Mouse (Mus musculus) MEL (cell line): ENCODE data around the gene Rfx2. TPM values are rescaled to one million over a fixed set of nuclear protein-coding genes. Genes with fewer than 3 reads are reported as not detected.
A peak's percentile ranks its signal among the peaks of the same experiment; 100 is the strongest.

Source experiments
- DNase-seq: peaks from one replicate; pipeline ENCODE4 v3.0.0; 2011; ENCODE audit warnings: low read depth, low spot score
- H3K27ac ChIP-seq: 2 replicates; pipeline ENCODE4 v1.5.1; 2012; ENCODE audit warnings: low read depth, mild to moderate bottlenecking, control low read depth, low read length, moderate library complexity; ENCODE audit not compliant: control insufficient read depth
- H3K27me3 ChIP-seq, 2 experiments: fragments of 150-350 bp in 1 of 2; sonication (generic) in 1 of 2; 2 replicates each; pipeline ENCODE4 v1.6.1; 2012; ENCODE audit warnings: low read length in 2 of 2, mild to moderate bottlenecking in 2 of 2, improper control_type of control experiment in 1 of 2, moderate library complexity in 1 of 2; ENCODE audit not compliant: insufficient read depth in 2 of 2, control insufficient read depth in 1 of 2
- H3K36me3 ChIP-seq, 2 experiments: 2 replicates each; pipeline ENCODE4 v1.6.1; 2012 to 2014; ENCODE audit warnings: low read length in 2 of 2, improper control_type of control experiment in 1 of 2, inconsistent platforms in 1 of 2, mild to moderate bottlenecking in 1 of 2; ENCODE audit not compliant: insufficient read depth in 2 of 2, control insufficient read depth in 1 of 2
- H3K4me1 ChIP-seq, 2 experiments: fragments of 150-350 bp in 1 of 2; sonication (generic) in 1 of 2; 2 replicates each; pipeline ENCODE4 v1.6.1; 2012; ENCODE audit warnings: low read length in 2 of 2, improper control_type of control experiment in 1 of 2, mild to moderate bottlenecking in 1 of 2; ENCODE audit not compliant: insufficient read depth in 2 of 2, control insufficient read depth in 1 of 2
- H3K4me3 ChIP-seq, 2 experiments: fragments of 150-350 bp in 1 of 2; sonication (generic) in 1 of 2; 2 replicates each; pipeline ENCODE4 v1.5.1; 2012; ENCODE audit warnings: low read depth in 2 of 2, low read length in 2 of 2, mild to moderate bottlenecking in 2 of 2, moderate library complexity in 2 of 2, control low read depth in 1 of 2, improper control_type of control experiment in 1 of 2; ENCODE audit not compliant: control insufficient read depth in 1 of 2, insufficient read depth in 1 of 2
- H3K79me2 ChIP-seq: 2 replicates; pipeline ENCODE4 v1.6.1; 2012; ENCODE audit warnings: mild to moderate bottlenecking, low read length, moderate library complexity; ENCODE audit not compliant: control insufficient read depth, poor library complexity, insufficient read depth
- H3K9ac ChIP-seq: 2 replicates; pipeline ENCODE4 v1.6.1; 2012; ENCODE audit warnings: low read depth, mild to moderate bottlenecking, control low read depth, low read length, moderate library complexity; ENCODE audit not compliant: control insufficient read depth, poor library complexity, severe bottlenecking
- H3K9me3 ChIP-seq: fragments of 150-350 bp; sonication (generic); replicated peaks from 2 replicates; pipeline ENCODE4 v1.6.1; 2012; ENCODE audit warnings: mild to moderate bottlenecking, low read length, improper control_type of control experiment, moderate library complexity; ENCODE audit not compliant: insufficient read depth
- CHD2 ChIP-seq: IDR thresholded peaks from 2 replicates; pipeline ENCODE4 v1.6.1; 2011; ENCODE audit warnings: low read length, improper control_type of control experiment
- EP300 ChIP-seq, 2 experiments: IDR thresholded peaks; 2 replicates each; pipeline ENCODE4 v1.6.1; 2011; ENCODE audit warnings: improper control_type of control experiment in 2 of 2, low read length in 2 of 2, low read depth in 1 of 2, mild to moderate bottlenecking in 1 of 2
- ETS1 ChIP-seq: IDR thresholded peaks from 2 replicates; pipeline ENCODE4 v1.6.1; 2012; ENCODE audit warnings: low read depth, mild to moderate bottlenecking, inconsistent platforms, low read length, improper control_type of control experiment, moderate library complexity
- GABPA ChIP-seq: IDR thresholded peaks from 2 replicates; pipeline ENCODE4 v1.6.1; 2012; ENCODE audit warnings: low read depth, mild to moderate bottlenecking, inconsistent platforms, low read length, improper control_type of control experiment, moderate library complexity
- MAFK ChIP-seq: IDR thresholded peaks from 2 replicates; pipeline ENCODE4 v1.6.1; 2011; ENCODE audit warnings: low read depth, mild to moderate bottlenecking, low read length, improper control_type of control experiment, borderline replicate concordance
- MAX ChIP-seq: IDR thresholded peaks from 2 replicates; pipeline ENCODE4 v1.6.1; 2011; ENCODE audit warnings: low read length, improper control_type of control experiment
- MAZ ChIP-seq: IDR thresholded peaks from 2 replicates; pipeline ENCODE4 v1.6.1; 2012; ENCODE audit warnings: low read depth, mild to moderate bottlenecking, inconsistent platforms, low read length, improper control_type of control experiment
- MEF2A ChIP-seq: IDR thresholded peaks from 2 replicates; pipeline ENCODE4 v1.6.1; 2014; ENCODE audit warnings: low read depth, mild to moderate bottlenecking, inconsistent platforms, low read length, improper control_type of control experiment; ENCODE audit not compliant: poor library complexity, insufficient replicate concordance, severe bottlenecking; ENCODE audit errors: extremely low read depth
- MYB ChIP-seq: IDR thresholded peaks from 2 replicates; pipeline ENCODE4 v1.6.1; 2011; ENCODE audit warnings: mild to moderate bottlenecking, low read depth, low read length, improper control_type of control experiment
- POLR2A ChIP-seq, 2 experiments: IDR thresholded peaks; 2 replicates each; pipeline ENCODE4 v1.6.1; 2011 to 2012; ENCODE audit warnings: low read length in 2 of 2, mild to moderate bottlenecking in 2 of 2, control low read depth in 1 of 2, improper control_type of control experiment in 1 of 2, low read depth in 1 of 2, moderate library complexity in 1 of 2; ENCODE audit not compliant: control insufficient read depth in 1 of 2, insufficient read depth in 1 of 2, poor library complexity in 1 of 2
- POLR2AphosphoS2 ChIP-seq: IDR thresholded peaks from 2 replicates; pipeline ENCODE4 v1.6.1; 2011; ENCODE audit warnings: low read length, improper control_type of control experiment
- POLR2AphosphoS5 ChIP-seq: IDR thresholded peaks from 2 replicates; pipeline ENCODE4 v1.6.1; 2012; ENCODE audit warnings: low read depth, borderline replicate concordance, mild to moderate bottlenecking, inconsistent platforms, low read length, moderate library complexity, mixed read lengths
- TAL1 ChIP-seq: IDR thresholded peaks from 2 replicates; pipeline ENCODE4 v1.6.1; 2012; ENCODE audit warnings: mild to moderate bottlenecking, inconsistent platforms, low read length, moderate library complexity, mixed read lengths
- TBP ChIP-seq: IDR thresholded peaks from 2 replicates; pipeline ENCODE4 v1.8.0; 2011; ENCODE audit warnings: low read depth, low read length, improper control_type of control experiment
- USF1 ChIP-seq: IDR thresholded peaks from 2 replicates; pipeline ENCODE4 v1.6.1; 2014; ENCODE audit warnings: low read depth, mild to moderate bottlenecking, inconsistent platforms, low read length, improper control_type of control experiment, moderate library complexity
- USF2 ChIP-seq, 2 experiments: IDR thresholded peaks; 2 replicates each; pipeline ENCODE4 v1.6.1; 2011 to 2012; ENCODE audit warnings: improper control_type of control experiment in 2 of 2, low read length in 2 of 2, borderline replicate concordance in 1 of 2, inconsistent platforms in 1 of 2, low read depth in 1 of 2, mild to moderate bottlenecking in 1 of 2; ENCODE audit not compliant: insufficient read depth in 1 of 2
- ZKSCAN1 ChIP-seq: IDR thresholded peaks from 2 replicates; pipeline ENCODE4 v1.6.1; 2012; ENCODE audit warnings: low read depth, mild to moderate bottlenecking, inconsistent platforms, low read length, improper control_type of control experiment, moderate library complexity
- ZNF384 ChIP-seq: IDR thresholded peaks from 2 replicates; pipeline ENCODE4 v1.6.1; 2012; ENCODE audit warnings: low read depth, mild to moderate bottlenecking, inconsistent platforms, low read length, improper control_type of control experiment
- polyA plus RNA-seq, 2 experiments: library from polyadenylated mRNA; stranded (reverse) in 1 of 2; unstranded in 1 of 2; fragments of >175 nt in 1 of 2; fragments of >200 nt in 1 of 2; gene quantifications; 2 replicates each; pipeline versions ENCODE4 v1.2.1 to v1.2.4; 2012; ENCODE audit warnings: low replicate concordance in 2 of 2, low read depth in 1 of 2; ENCODE audit not compliant: insufficient read length in 2 of 2, insufficient read depth in 1 of 2, missing spikeins in 1 of 2
- total RNA-seq: library from RNA; depleted of rRNA; stranded (reverse); fragments of 300-350 nt; gene quantifications from 2 replicates; pipeline ENCODE4 v1.2.3, GENCODE M21; 2012

Rfx2 gene
- total and polyA plus RNA-seq, 3 experiments: 7.5 to 29.2 TPM; not detected in 1

GRCm38 (mm10) chr17:56874237-56874636 lies 43.4 kb upstream of the Rfx2 start, which contains the start of gene Acsbg2:
Gene Acsbg2, minus strand, starts transcription at chr17:56874447.
- Histone ChIP-seq H3K79me2 (no peaks in the 10 kb centered on the region), H3K9ac (no peak within 1 kb of the TSS), H3K27me3 (no peaks in the 10 kb centered on the region), H3K4me3 (no peak within 1 kb of the TSS), H3K4me1 (peaks cover 2 to 6% of the 10 kb centered on the region in 2 experiments; a peak in 3 of 4 replicates), H3K27ac (no peak within 1 kb of the TSS), H3K36me3 (peaks cover 0 to 2% of the 10 kb centered on the region in 2 experiments; a peak in 2 of 4 replicates), H3K9me3 (no peaks in the 10 kb centered on the region)
- DNase-seq: no peak
- TF ChIP-seq MEF2A (no peak), TAL1 (no peak), POLR2AphosphoS2 (no peak), POLR2A (IDR thresholded peaks at IDR 0.05; ENCODE audit: control insufficient read depth in 1 of 2, insufficient read depth in 1 of 2, low read depth in 1 of 2, low read length in 2 of 2, poor library complexity in 1 of 2) (no peak), EP300 (IDR thresholded peaks at IDR 0.05; ENCODE audit: low read depth in 1 of 2, low read length in 2 of 2) (no peak), MAFK (no peak), ZKSCAN1 (no peak), TBP (no peak), MAZ (no peak), ZNF384 (no peak), GABPA (no peak), MYB (no peak), USF2 (IDR thresholded peaks at IDR 0.05; ENCODE audit: borderline replicate concordance in 1 of 2, insufficient read depth in 1 of 2, low read depth in 1 of 2, low read length in 2 of 2) (no peak), CHD2 (no peak)

- no peaks in the 10 kb centered on the region for H3K79me2 ChIP-seq
- H3K4me1 ChIP-seq: peaks cover 2 to 6% of the 10 kb centered on the region in 2 experiments; a peak in 3 of 4 replicates
- no peak for DNase-seq
- no peak overlapping the region for H3K9ac ChIP-seq
- H3K36me3 ChIP-seq: peaks cover 0 to 2% of the 10 kb centered on the region in 2 experiments; a peak in 2 of 4 replicates
- H3K27me3 ChIP-seq: no peaks in the 10 kb centered on the region
- no peaks in the 10 kb centered on the region for H3K9me3 ChIP-seq
- TF ChIP-seq MAX: peak; percentile 16; the same call in 1 of the 2 replicates
- no peak for TF ChIP-seq ETS1
- TF ChIP-seq POLR2AphosphoS5: no peak
- peak; percentile 39; the same call in 1 of the 2 replicates for TF ChIP-seq USF1
- TF ChIP-seq, all 39 proteins: peak for 2
- H3K4me3 ChIP-seq: no peak overlapping the region
- no peak overlapping the region for H3K27ac ChIP-seq
These were observed 41.7 kb upstream of the Rfx2 start for GRCm38 (mm10) chr17:56872512-56872911.
